Mouse (Mus musculus): ENCODE data around the gene Klhdc7b. TPM values are rescaled to one million over a fixed set of nuclear protein-coding genes. Genes with fewer than 3 reads are reported as not detected.
"Not testable (repeated sequence)": the region's sequence is repeated elsewhere in the genome, so short reads cannot be mapped to it uniquely, and the experiment has no call there.

The Klhdc7b gene
- total RNA-seq, 2 experiments from 2014 or later, result not detected

- no peak for ATAC-seq (ENCODE audit: poor library complexity, severe bottlenecking)
These were observed 42.0 kb downstream of the Klhdc7b start for GRCm38 (mm10) chr15:89426716-89427115.

- no peak for ATAC-seq (ENCODE audit: poor library complexity, severe bottlenecking)
These were observed 43.5 kb downstream of the Klhdc7b start for GRCm38 (mm10) chr15:89428136-89428790.

GRCm38 (mm10) chr15:89428821-89429351 is 44.2 kb downstream of the Klhdc7b start:
- ATAC-seq (ENCODE audit: poor library complexity, severe bottlenecking), result no peak

GRCm38 (mm10) chr15:89429352-89430221 is 44.9 kb downstream of the Klhdc7b start, which contains the start of the genes C730034F03Rik, Gm44502 and Chkb:
Gene C730034F03Rik (plus strand): TSS chr15:89429589.
Gene Gm44502 (minus strand): TSS chr15:89429696.
Gene Chkb (minus strand): TSS chr15:89429908.
- ATAC-seq (ENCODE audit: poor library complexity, severe bottlenecking), result peak; percentile 87

- ATAC-seq (ENCODE audit: poor library complexity, severe bottlenecking), result no peak
These were observed 45.6 kb downstream of the Klhdc7b start for GRCm38 (mm10) chr15:89430341-89430740.

- ATAC-seq (ENCODE audit: poor library complexity, severe bottlenecking), result not testable (repeated sequence)
These were observed 46.1 kb downstream of the Klhdc7b start for GRCm38 (mm10) chr15:89430771-89431170.

GRCm38 (mm10) chr15:89431271-89431670 is 46.6 kb downstream of the Klhdc7b start:
- no peak for ATAC-seq (ENCODE audit: poor library complexity, severe bottlenecking)

- no peak for ATAC-seq (ENCODE audit: poor library complexity, severe bottlenecking)
These were observed 47.1 kb downstream of the Klhdc7b start for GRCm38 (mm10) chr15:89431806-89432205.

- no peak for ATAC-seq (ENCODE audit: poor library complexity, severe bottlenecking)
These were observed 48.2 kb downstream of the Klhdc7b start for GRCm38 (mm10) chr15:89432946-89433345.

- ATAC-seq (ENCODE audit: poor library complexity, severe bottlenecking), result no peak
These were observed 49.4 kb downstream of the Klhdc7b start for GRCm38 (mm10) chr15:89434136-89434535.

GRCm38 (mm10) chr15:89435878-89436277 is 51.2 kb downstream of the Klhdc7b start:
- ATAC-seq (ENCODE audit: poor library complexity, severe bottlenecking), result no peak

Other genes with a start within 250 kb of the Klhdc7b start
- gene Mapk12, start 244.2 kb upstream of the Klhdc7b start, total RNA-seq (2015), result 0.64 and 0.65 TPM in 2 replicates
- not detected in 2 replicates for gene Mapk12, start 244.2 kb upstream of the Klhdc7b start, total RNA-seq (2017)
- gene Mapk11, start 235.3 kb upstream of the Klhdc7b start, total RNA-seq (2015), result 0.40 and 0.43 TPM in 2 replicates
- gene Mapk11, start 235.3 kb upstream of the Klhdc7b start, total RNA-seq (2017), result 0.24 and 0.51 TPM in 2 replicates
- 95.9 and 101 TPM in 2 replicates for gene Plxnb2, start 204.1 kb upstream of the Klhdc7b start, total RNA-seq (2015)
- gene Plxnb2, start 204.1 kb upstream of the Klhdc7b start, total RNA-seq (2017), result 111 and 118 TPM in 2 replicates
- 0.71 and 1.4 TPM in 2 replicates for gene Dennd6b, start 188.4 kb upstream of the Klhdc7b start, total RNA-seq (2015)
- gene Dennd6b, start 188.4 kb upstream of the Klhdc7b start, total RNA-seq (2017), result 0.59 and 0.89 TPM in 2 replicates
- 10.5 and 13.1 TPM in 2 replicates for gene Ppp6r2, start 173.4 kb upstream of the Klhdc7b start, total RNA-seq (2015)
- 11.6 and 12.4 TPM in 2 replicates for gene Ppp6r2, start 173.4 kb upstream of the Klhdc7b start, total RNA-seq (2017)
- 109 and 120 TPM in 2 replicates for gene Sbf1, start 69.6 kb upstream of the Klhdc7b start, total RNA-seq (2015)
- 40.6 and 53.5 TPM in 2 replicates for gene Sbf1, start 69.6 kb upstream of the Klhdc7b start, total RNA-seq (2017)
- gene Adm2, start 62.2 kb upstream of the Klhdc7b start, total RNA-seq (2015), result 0.16 TPM in 1 of 2 replicates, not detected in the other
- not detected in 2 replicates for gene Adm2, start 62.2 kb upstream of the Klhdc7b start, total RNA-seq (2017)
- not detected in 2 replicates for gene Miox, start 50.5 kb upstream of the Klhdc7b start, total RNA-seq (2015)
- 0.99 and 1.0 TPM in 2 replicates for gene Miox, start 50.5 kb upstream of the Klhdc7b start, total RNA-seq (2017)
- gene Lmf2, start 29.3 kb upstream of the Klhdc7b start, total RNA-seq (2015), result 31.0 and 31.8 TPM in 2 replicates
- 28.7 and 31.6 TPM in 2 replicates for gene Lmf2, start 29.3 kb upstream of the Klhdc7b start, total RNA-seq (2017)
- 89.5 and 98.1 TPM in 2 replicates for gene Ncaph2, start 29.2 kb upstream of the Klhdc7b start, total RNA-seq (2015)
- 86.6 and 92.0 TPM in 2 replicates for gene Ncaph2, start 29.2 kb upstream of the Klhdc7b start, total RNA-seq (2017)
- gene Sco2, start 11.1 kb upstream of the Klhdc7b start, total RNA-seq (2015), result 7.3 and 10.4 TPM in 2 replicates
- 3.4 and 5.7 TPM in 2 replicates for gene Sco2, start 11.1 kb upstream of the Klhdc7b start, total RNA-seq (2017)
- not detected in 2 replicates for gene Tymp, start 7.9 kb upstream of the Klhdc7b start, total RNA-seq (2015)
- gene Tymp, start 7.9 kb upstream of the Klhdc7b start, total RNA-seq (2017), result 0.07 and 0.12 TPM in 2 replicates
- not detected in 2 replicates for gene Odf3b, start 5.6 kb upstream of the Klhdc7b start, total RNA-seq (2015)
- gene Odf3b, start 5.6 kb upstream of the Klhdc7b start, total RNA-seq (2017), result not detected in 2 replicates
- not detected in 2 replicates for gene Syce3, start 25.6 kb downstream of the Klhdc7b start, total RNA-seq (2015)
- gene Syce3, start 25.6 kb downstream of the Klhdc7b start, total RNA-seq (2017), result not detected in 2 replicates
- 0.82 and 1.3 TPM in 2 replicates for gene Cpt1b, start 40.9 kb downstream of the Klhdc7b start, total RNA-seq (2015)
- 0.61 and 0.88 TPM in 2 replicates for gene Cpt1b, start 40.9 kb downstream of the Klhdc7b start, total RNA-seq (2017)
- 1.8 and 2.1 TPM in 2 replicates for gene C730034F03Rik, start 44.7 kb downstream of the Klhdc7b start, total RNA-seq (2015)
- 7.6 and 9.2 TPM in 2 replicates for gene C730034F03Rik, start 44.7 kb downstream of the Klhdc7b start, total RNA-seq (2017)
- not detected in 2 replicates for gene Gm44502, start 44.8 kb downstream of the Klhdc7b start, total RNA-seq (2015)
- gene Gm44502, start 44.8 kb downstream of the Klhdc7b start, total RNA-seq (2017), result 0.26 and 0.45 TPM in 2 replicates
- 68.2 and 74.9 TPM in 2 replicates for gene Chkb, start 45.0 kb downstream of the Klhdc7b start, total RNA-seq (2015)
- gene Chkb, start 45.0 kb downstream of the Klhdc7b start, total RNA-seq (2017), result 28.6 and 29.3 TPM in 2 replicates
- gene Mapk8ip2, start 69.0 kb downstream of the Klhdc7b start, total RNA-seq (2015), result not detected in 2 replicates
- not detected in 2 replicates for gene Mapk8ip2, start 69.0 kb downstream of the Klhdc7b start, total RNA-seq (2017)
- gene Arsa, start 92.5 kb downstream of the Klhdc7b start, total RNA-seq (2015), result 9.2 and 10.1 TPM in 2 replicates
- 11.1 and 14.1 TPM in 2 replicates for gene Arsa, start 92.5 kb downstream of the Klhdc7b start, total RNA-seq (2017)
- 0.09 and 0.11 TPM in 2 replicates for gene Shank3, start 114.7 kb downstream of the Klhdc7b start, total RNA-seq (2015)
- gene Shank3, start 114.7 kb downstream of the Klhdc7b start, total RNA-seq (2017), result not detected in 2 replicates
- not detected in 2 replicates for gene Acr, start 183.4 kb downstream of the Klhdc7b start, total RNA-seq (2015)
- not detected in 2 replicates for gene Acr, start 183.4 kb downstream of the Klhdc7b start, total RNA-seq (2017)
- gene Rabl2, start 207.0 kb downstream of the Klhdc7b start, total RNA-seq (2015), result 2.7 and 5.0 TPM in 2 replicates
- gene Rabl2, start 207.0 kb downstream of the Klhdc7b start, total RNA-seq (2017), result 1.1 and 1.6 TPM in 2 replicates

All from megakaryocyte, adult 5-6 weeks (primary cell).